Mouse (Mus musculus) CH12.LX (cell line): Measurements from ENCODE around the gene Ccdc86. TPM values are rescaled to one million over a fixed set of nuclear protein-coding genes. Genes with fewer than 3 reads are reported as not detected.

Experiments
- DNase-seq: peaks from one replicate; pipeline ENCODE4 v3.0.0-alpha.2; 2013; ENCODE audit errors: extremely low read depth
- H3K27ac ChIP-seq: 2 replicates; pipeline ENCODE4 v1.5.1; 2012; ENCODE audit warnings: low read depth, mild to moderate bottlenecking, control low read depth, moderate library complexity; ENCODE audit not compliant: insufficient read depth
- H3K27me3 ChIP-seq: replicated peaks from 2 replicates; pipeline ENCODE3; 2012; ENCODE audit warnings: inconsistent platforms
- H3K36me3 ChIP-seq, 2 experiments: replicated peaks in 1 of 2; 2 replicates each; pipeline versions ENCODE3 to v1.6.1; 2012; ENCODE audit warnings: inconsistent platforms in 1 of 2, low read length in 1 of 2, mild to moderate bottlenecking in 1 of 2, mixed read lengths in 1 of 2, moderate library complexity in 1 of 2; ENCODE audit not compliant: control insufficient read depth in 1 of 2, insufficient read depth in 1 of 2
- H3K4me1 ChIP-seq, 2 experiments: 2 replicates each; pipeline ENCODE4 v1.6.1; 2012; ENCODE audit warnings: inconsistent platforms in 1 of 2, moderate library complexity in 1 of 2; ENCODE audit not compliant: insufficient read depth in 2 of 2, control insufficient read depth in 1 of 2
- H3K4me2 ChIP-seq: 2 replicates; pipeline ENCODE4 v1.6.1; 2012; ENCODE audit warnings: low read depth, mild to moderate bottlenecking, control low read depth; ENCODE audit not compliant: poor library complexity, insufficient read depth, severe bottlenecking
- H3K4me3 ChIP-seq, 3 experiments: fragments of 150-350 bp in 1 of 3; sonication (generic) in 1 of 3; replicated peaks in 1 of 3; 2 replicates each; pipeline versions ENCODE3 to v1.5.1; 2011 to 2012; ENCODE audit warnings: low read depth in 2 of 3, low read length in 2 of 3, mild to moderate bottlenecking in 2 of 3, moderate library complexity in 2 of 3, control low read depth in 1 of 3, improper control_type of control experiment in 1 of 3, inconsistent platforms in 1 of 3, mixed read lengths in 1 of 3; ENCODE audit not compliant: poor library complexity in 1 of 3
- H3K79me2 ChIP-seq: replicated peaks from 2 replicates; pipeline ENCODE4 v1.6.1; 2012; ENCODE audit warnings: mild to moderate bottlenecking, moderate library complexity; ENCODE audit not compliant: control insufficient read depth, poor library complexity, insufficient read depth, severe bottlenecking; ENCODE audit errors: extremely low read depth
- H3K9ac ChIP-seq: 2 replicates; pipeline ENCODE4 v1.6.1; 2012; ENCODE audit warnings: low read depth, mild to moderate bottlenecking, control low read depth, moderate library complexity; ENCODE audit not compliant: insufficient read depth
- H3K9me3 ChIP-seq: replicated peaks from 2 replicates; pipeline ENCODE3; 2012; ENCODE audit warnings: low read length, inconsistent platforms, mixed read lengths
- BHLHE40 ChIP-seq: IDR thresholded peaks from 2 replicates; pipeline ENCODE4 v1.6.1; 2011; ENCODE audit warnings: mild to moderate bottlenecking, low read depth, low read length, improper control_type of control experiment
- CHD1 ChIP-seq: IDR thresholded peaks from 2 replicates; pipeline ENCODE4 v1.6.1; 2012; ENCODE audit warnings: low read depth, low read length, improper control_type of control experiment, inconsistent platforms
- CHD2 ChIP-seq: IDR thresholded peaks from 2 replicates; pipeline ENCODE4 v1.6.1; 2011; ENCODE audit warnings: low read length, improper control_type of control experiment
- CTCF ChIP-seq, 2 experiments: IDR thresholded peaks in 1 of 2; conservative IDR thresholded peaks in 1 of 2; 2 replicates each; pipeline ENCODE4 v1.5.1; 2011 to 2012; ENCODE audit warnings: low read depth in 2 of 2, low read length in 2 of 2, improper control_type of control experiment in 1 of 2, inconsistent platforms in 1 of 2, mild to moderate bottlenecking in 1 of 2, moderate library complexity in 1 of 2
- E2F4 ChIP-seq: IDR thresholded peaks from 2 replicates; pipeline ENCODE4 v1.6.1; 2011; ENCODE audit warnings: low read depth, low read length, improper control_type of control experiment; ENCODE audit not compliant: insufficient replicate concordance
- ELF1 ChIP-seq: IDR thresholded peaks from 2 replicates; pipeline ENCODE4 v1.6.1; 2014; ENCODE audit warnings: low read depth, mild to moderate bottlenecking, inconsistent platforms, low read length, improper control_type of control experiment
- EP300 ChIP-seq: IDR thresholded peaks from 2 replicates; pipeline ENCODE4 v1.6.1; 2011; ENCODE audit warnings: low read length, improper control_type of control experiment
- GABPA ChIP-seq: IDR thresholded peaks from 2 replicates; pipeline ENCODE4 v1.6.1; 2012; ENCODE audit warnings: low read depth, low read length, improper control_type of control experiment, inconsistent platforms; ENCODE audit not compliant: insufficient replicate concordance
- IRF4 ChIP-seq: IDR thresholded peaks from 2 replicates; pipeline ENCODE4 v1.6.1; 2014; ENCODE audit warnings: low read depth, mild to moderate bottlenecking, inconsistent platforms, low read length, improper control_type of control experiment
- MAFK ChIP-seq: IDR thresholded peaks from 2 replicates; pipeline ENCODE4 v1.6.1; 2011; ENCODE audit warnings: low read length, improper control_type of control experiment; ENCODE audit not compliant: insufficient replicate concordance
- MAZ ChIP-seq: IDR thresholded peaks from 2 replicates; pipeline ENCODE4 v1.6.1; 2012; ENCODE audit warnings: low read depth, mild to moderate bottlenecking, inconsistent platforms, low read length, improper control_type of control experiment, moderate library complexity
- MEF2A ChIP-seq: IDR thresholded peaks from 2 replicates; pipeline ENCODE4 v1.6.1; 2014; ENCODE audit warnings: low read depth, mild to moderate bottlenecking, inconsistent platforms, low read length, improper control_type of control experiment, borderline replicate concordance
- MXI1 ChIP-seq: IDR thresholded peaks from 2 replicates; pipeline ENCODE4 v1.6.1; 2011; ENCODE audit warnings: mild to moderate bottlenecking, low read depth, low read length, improper control_type of control experiment
- MYC ChIP-seq: IDR thresholded peaks from 2 replicates; pipeline ENCODE4 v1.6.1; 2011; ENCODE audit warnings: low read depth, mild to moderate bottlenecking, improper control_type of control experiment, low read length
- NRF1 ChIP-seq: IDR thresholded peaks from 2 replicates; pipeline ENCODE4 v1.6.1; 2014; ENCODE audit warnings: low read depth, mild to moderate bottlenecking, inconsistent platforms, low read length, improper control_type of control experiment, moderate library complexity
- PAX5 ChIP-seq: IDR thresholded peaks from 2 replicates; pipeline ENCODE4 v1.6.1; 2012; ENCODE audit warnings: low read length, inconsistent platforms, mixed read lengths
- POLR2A ChIP-seq: IDR thresholded peaks from 2 replicates; pipeline ENCODE4 v1.6.1; 2011; ENCODE audit warnings: low read depth, mild to moderate bottlenecking, improper control_type of control experiment, low read length
- POLR2AphosphoS2 ChIP-seq: IDR thresholded peaks from 2 replicates; pipeline ENCODE4 v1.6.1; 2011; ENCODE audit warnings: low read depth, low read length, improper control_type of control experiment
- RCOR1 ChIP-seq: conservative IDR thresholded peaks from 2 replicates; pipeline ENCODE4 v1.6.1; 2012; ENCODE audit warnings: low read depth, mild to moderate bottlenecking, inconsistent platforms, low read length, improper control_type of control experiment
- SMC3 ChIP-seq: IDR thresholded peaks from 2 replicates; pipeline ENCODE4 v1.6.1; 2011; ENCODE audit warnings: low read depth, low read length, improper control_type of control experiment
- TCF12 ChIP-seq: IDR thresholded peaks from 2 replicates; pipeline ENCODE4 v1.6.1; 2014; ENCODE audit warnings: low read depth, mild to moderate bottlenecking, inconsistent platforms, low read length, improper control_type of control experiment
- UBTF ChIP-seq: IDR thresholded peaks from 2 replicates; pipeline ENCODE4 v1.6.1; 2012; ENCODE audit warnings: low read depth, mild to moderate bottlenecking, inconsistent platforms, low read length, improper control_type of control experiment, moderate library complexity
- USF1 ChIP-seq: IDR thresholded peaks from 2 replicates; pipeline ENCODE4 v1.6.1; 2014; ENCODE audit warnings: low read depth, mild to moderate bottlenecking, inconsistent platforms, low read length, improper control_type of control experiment
- USF2 ChIP-seq: conservative IDR thresholded peaks from 2 replicates; pipeline ENCODE4 v1.6.1; 2011; ENCODE audit warnings: low read depth, low read length, improper control_type of control experiment
- ZC3H11A ChIP-seq: IDR thresholded peaks from 2 replicates; pipeline ENCODE4 v1.6.1; 2012; ENCODE audit warnings: low read depth, mild to moderate bottlenecking, inconsistent platforms, low read length, improper control_type of control experiment
- ZKSCAN1 ChIP-seq: IDR thresholded peaks from 2 replicates; pipeline ENCODE4 v1.6.1; 2012; ENCODE audit warnings: low read depth, inconsistent platforms, low read length, improper control_type of control experiment, borderline replicate concordance
- ZMIZ1 ChIP-seq: IDR thresholded peaks from 2 replicates; pipeline ENCODE4 v1.6.1; 2012; ENCODE audit warnings: low read depth, mild to moderate bottlenecking, inconsistent platforms, low read length, improper control_type of control experiment
- ZNF384 ChIP-seq: IDR thresholded peaks from 2 replicates; pipeline ENCODE4 v1.6.1; 2012; ENCODE audit warnings: low read depth, low read length, improper control_type of control experiment, inconsistent platforms
- dilution Hi-C: fragments of 300-500 bp; cut with MboI; formaldehyde crosslinking; loops from 2 replicates; pipeline ENCODE4 v1.14.3; 2020; ENCODE audit warnings: low sequenced_read_pairs; ENCODE audit not compliant: extremely low pct_unique_long_range_greater_than_20kb, extremely low pct_ligation_motif_present
- in situ Hi-C: fragments of 300-500 bp; cut with MboI; formaldehyde crosslinking; loops from 3 replicates; pipeline ENCODE4 v1.14.3; 2019; ENCODE audit warnings: low sequenced_read_pairs, low pct_ligation_motif_present, low pct_unique_long_range_greater_than_20kb, mixed read lengths
- polyA plus RNA-seq: library from polyadenylated mRNA; unstranded; fragments of >175 nt; gene quantifications from 2 replicates; pipeline ENCODE4 v1.2.1, GENCODE M21; 2012; ENCODE audit warnings: low read depth; ENCODE audit not compliant: insufficient read length
- total RNA-seq, 2 experiments: library from RNA; depleted of rRNA; stranded (reverse); fragments of 300-350 nt in 1 of 2; fragments of >200 nt in 1 of 2; gene quantifications; 2 replicates each; pipeline ENCODE4 v1.2.3; 2012 to 2014

The Ccdc86 gene
- total and polyA plus RNA-seq, 3 experiments, result 9.5 to 44.8 (median 10.8) TPM

GRCm38 (mm10) chr19:10897491-10897890 lies 51.6 kb downstream of the Ccdc86 start:
- peaks cover 5% of the 10 kb centered on the region for H3K9me3 ChIP-seq
- dilution Hi-C loops, result no loop called here

GRCm38 (mm10) chr19:10896849-10897248 lies 52.2 kb downstream of the Ccdc86 start:
- dilution Hi-C loops, result no loop called here
- in situ Hi-C loops, result no loop called here

More at GRCm38 (mm10) chr19:10897491-10897890, 51.6 kb downstream of the Ccdc86 start:
- H3K4me3 ChIP-seq, result no peak overlapping the region
- peaks cover 6 to 18% of the 10 kb centered on the region in 2 experiments; a peak in 3 of 4 replicates for H3K4me1 ChIP-seq
- in situ Hi-C loops, result no loop called here
- H3K4me2 ChIP-seq, result no peak overlapping the region
- peaks cover 39% of the 10 kb centered on the region for H3K79me2 ChIP-seq
- no peaks in the 10 kb centered on the region for H3K27me3 ChIP-seq
- H3K27ac ChIP-seq, result no peak overlapping the region
- no peak overlapping the region for H3K9ac ChIP-seq
- TF ChIP-seq MAZ, result no peak
- TF ChIP-seq BHLHE40, result no peak
- no peak for TF ChIP-seq GABPA
- no peak for TF ChIP-seq MAFK
- TF ChIP-seq POLR2A, result no peak
- TF ChIP-seq IRF4, result no peak
- TF ChIP-seq EP300, result no peak
- no peak for TF ChIP-seq USF1
- TF ChIP-seq E2F4, result no peak
- no peak for TF ChIP-seq UBTF
- TF ChIP-seq SMC3, result no peak
- TF ChIP-seq TCF12, result no peak
- peaks cover 53 to 58% of the 10 kb centered on the region in 2 experiments for H3K36me3 ChIP-seq
- DNase-seq, result no peak

More at GRCm38 (mm10) chr19:10896849-10897248, 52.2 kb downstream of the Ccdc86 start:
- H3K27me3 ChIP-seq, result no peaks in the 10 kb centered on the region
- H3K27ac ChIP-seq, result no peak overlapping the region
- peaks cover 47 to 51% of the 10 kb centered on the region in 2 experiments for H3K36me3 ChIP-seq
- H3K9me3 ChIP-seq, result peaks cover 5% of the 10 kb centered on the region
- DNase-seq, result no peak
- no peak for TF ChIP-seq ZKSCAN1
- TF ChIP-seq MYC, result no peak
- TF ChIP-seq PAX5, result no peak
- TF ChIP-seq ZC3H11A, result no peak
- TF ChIP-seq EP300, result no peak
- TF ChIP-seq CTCF (conservative IDR thresholded peaks at IDR 0.05 in 1 of 2, IDR thresholded peaks at IDR 0.05 in 1 of 2; ENCODE audit: low read depth in 2 of 2, low read length in 2 of 2), result no peak
- TF ChIP-seq NRF1, result no peak
- TF ChIP-seq ZMIZ1, result no peak
- TF ChIP-seq CHD2, result no peak
- no peak for TF ChIP-seq POLR2AphosphoS2
- no peak for TF ChIP-seq MEF2A
- no peak for TF ChIP-seq IRF4
- no peak for TF ChIP-seq USF2
- no peak for TF ChIP-seq CHD1
- no peak for TF ChIP-seq RCOR1
- no peak for TF ChIP-seq ZNF384
- no peak for TF ChIP-seq BHLHE40
- TF ChIP-seq ELF1, result no peak
- TF ChIP-seq MXI1, result no peak
- H3K4me1 ChIP-seq, result peaks cover 6 to 18% of the 10 kb centered on the region in 2 experiments; a peak in 3 of 4 replicates
- H3K79me2 ChIP-seq, result peaks cover 39% of the 10 kb centered on the region
- H3K4me2 ChIP-seq, result peak overlapping the region; percentile 93
- H3K4me3 ChIP-seq, result no peak overlapping the region
- peak overlapping the region; percentile 85 for H3K9ac ChIP-seq
